Comparison of ENCODE assay signal across 9 mouse cellular contexts in genomic region chr12:85869423-85869822, GRCm38 (mm10). TPM values are rescaled to one million over a fixed set of nuclear protein-coding genes. Genes with fewer than 3 reads are reported as not detected.
DNase-seq lines count a peak whose midpoint lies in the region; ATAC-seq and TF ChIP-seq lines count a peak whose summit lies in the region.
"Had no signal": no experiment of that assay in that cellular context is flagged by ENCODE, and none has a peak within 500 bp of the region (broad histone marks: within the 10 kb centered on the region; RNA-seq: fewer than 3 reads in every experiment).

No protein-coding gene starts in this region.

- 53% methylated on average over 6 of the region's 6 CpGs for WGBS in hindbrain, embryonic 12.5 days
- WGBS in hindbrain, embryonic 11.5 days, result 61% methylated on average over 6 of the region's 6 CpGs
- 30% methylated on average over 6 of the region's 6 CpGs for WGBS in olfactory bulb, adult 2 months

- no peak for TF ChIP-seq CTCF in olfactory bulb, adult 2 months (IDR thresholded peaks at IDR 0.05; ENCODE audit: insufficient read depth, low read depth, low read length)

- H3K4me2 ChIP-seq in hindbrain, embryonic 12.5 days (replicated peaks), result no peak overlapping the region
- H3K4me2 ChIP-seq in hindbrain, embryonic 11.5 days (replicated peaks; ENCODE audit: low read depth, low read length), result no peak overlapping the region

- TF ChIP-seq POLR2A in olfactory bulb, adult 2 months (IDR thresholded peaks at IDR 0.05; ENCODE audit: insufficient read depth, low read depth, low read length), result no peak

- no peak for DNase-seq in hindbrain, embryonic 11.5 days (ENCODE audit: low spot score)
- DNase-seq in cerebellum, adult 18-20 months, result peak; percentile 74 to 79
- peak; percentile 66 for DNase-seq in gastrocnemius, postnatal 10 days
- peak; percentile 24 to 29 for DNase-seq in left cerebral cortex, adult 18-20 months (ENCODE audit: low spot score in 2 of 2)
- DNase-seq in kidney, postnatal 36 days, result no peak
- no peak for DNase-seq in spleen, postnatal 36 days (ENCODE audit: low spot score in 2 of 2)

- no peak overlapping the region for H3K9ac ChIP-seq in hindbrain, embryonic 12.5 days
- no peak overlapping the region for H3K9ac ChIP-seq in hindbrain, embryonic 11.5 days (ENCODE audit: low read depth, low read length)

- 0 out of 2 replicates have a peak, but pooled peaks cover 3% of the 10 kb centered on the region for H3K36me3 ChIP-seq in hindbrain, embryonic 12.5 days
- H3K36me3 ChIP-seq in hindbrain, embryonic 11.5 days (ENCODE audit: control insufficient read depth, insufficient read depth, low read length), result no peaks in the 10 kb centered on the region

- no peaks in the 10 kb centered on the region for H3K27me3 ChIP-seq in hindbrain, embryonic 12.5 days
- no peaks in the 10 kb centered on the region for H3K27me3 ChIP-seq in hindbrain, embryonic 11.5 days (ENCODE audit: control insufficient read depth, insufficient read depth, low read length)

- ATAC-seq in hindbrain, embryonic 12.5 days (ENCODE audit: low FRiP score), result no peak
- ATAC-seq in hindbrain, embryonic 11.5 days (ENCODE audit: low FRiP score), result no peak

- no peak overlapping the region for H3K4me3 ChIP-seq in hindbrain, embryonic 12.5 days
- no peak overlapping the region for H3K4me3 ChIP-seq in hindbrain, embryonic 11.5 days (ENCODE audit: low read depth, low read length)
- H3K4me3 ChIP-seq in olfactory bulb, adult 2 months (ENCODE audit: insufficient read depth, low read depth, low read length), result no peak overlapping the region
- H3K4me3 ChIP-seq: erythroblast, embryonic 14.5 days had no signal

- H3K4me1 ChIP-seq in hindbrain, embryonic 12.5 days, result no peaks in the 10 kb centered on the region
- no peaks in the 10 kb centered on the region for H3K4me1 ChIP-seq in hindbrain, embryonic 11.5 days (replicated peaks; ENCODE audit: control insufficient read depth, insufficient read depth, low read length)
- H3K4me1 ChIP-seq in olfactory bulb, adult 2 months (ENCODE audit: control insufficient read depth, insufficient read depth, low read length), result peaks cover 4% of the 10 kb centered on the region

- H3K27ac ChIP-seq in hindbrain, embryonic 12.5 days, result 0 out of 2 replicates have a peak overlapping the region, but pooled peaks have one; percentile 23
- no peak overlapping the region for H3K27ac ChIP-seq in hindbrain, embryonic 11.5 days (ENCODE audit: low read depth, low read length)
- H3K27ac ChIP-seq in olfactory bulb, adult 2 months (ENCODE audit: insufficient read depth, low read depth, low read length), result peak overlapping the region; percentile 23; the same call in 1 of the 2 replicates

- no peaks in the 10 kb centered on the region for H3K9me3 ChIP-seq in hindbrain, embryonic 12.5 days (replicated peaks)
- no peaks in the 10 kb centered on the region for H3K9me3 ChIP-seq in hindbrain, embryonic 11.5 days (ENCODE audit: control insufficient read depth, low read length)

RNA-seq across cellular contexts. Expression of gene Ttll5, which starts 45.0 kb away (rescaled TPM):
- polyA plus RNA-seq in hindbrain, embryonic 12.5 days (2016; fragmentation: Nextera tagmentation; extraction: Ambion mirVana), result 15.9 and 19.0 TPM in 2 replicates
- polyA plus RNA-seq in hindbrain, embryonic 11.5 days (2014; fragmentation: Nextera tagmentation; extraction: Ambion mirVana), result 18.7 and 25.6 TPM in 2 replicates
- total RNA-seq in gastrocnemius, postnatal 10 days (2021), result 10 to 100 TPM in 1 of 2 experiments, 1 to 10 TPM in 1; 9.9 to 12.7 TPM
- total RNA-seq in left cerebral cortex, adult 18-20 months (2021), result 10 to 100 TPM; 45.0 to 45.2 TPM
- not detected in 2 replicates for polyA plus RNA-seq in olfactory bulb, adult 2 months (2012; ENCODE audit: insufficient read depth, insufficient read length, low replicate concordance, missing spikeins)

RNA-seq across cellular contexts. Expression of gene Erg28, which starts 45.1 kb away (rescaled TPM):
- polyA plus RNA-seq in hindbrain, embryonic 12.5 days (2016; fragmentation: Nextera tagmentation; extraction: Ambion mirVana), result 97.3 and 106 TPM in 2 replicates
- 107 and 121 TPM in 2 replicates for polyA plus RNA-seq in hindbrain, embryonic 11.5 days (2014; fragmentation: Nextera tagmentation; extraction: Ambion mirVana)
- 10 to 100 TPM; 10.1 to 11.8 TPM for total RNA-seq in gastrocnemius, postnatal 10 days (2021)
- total RNA-seq in left cerebral cortex, adult 18-20 months (2021), result 10 to 100 TPM; 52.1 to 53.4 TPM
- not detected in 2 replicates for polyA plus RNA-seq in olfactory bulb, adult 2 months (2012; ENCODE audit: insufficient read depth, insufficient read length, low replicate concordance, missing spikeins)

Comparison
In these comparisons a context has a peak if more than half of its experiments do, and no peak if none do; other contexts are left out.
1. DNase-seq: peak in cerebellum, adult 18-20 months (2 of 2), gastrocnemius, postnatal 10 days (single experiment) and left cerebral cortex, adult 18-20 months (2 of 2); none in hindbrain, embryonic 11.5 days (single experiment), kidney, postnatal 36 days (0 of 2) and spleen, postnatal 36 days (0 of 2).